Mouse (Mus musculus) left cerebral cortex, postnatal 25 days (tissue): ENCODE data around the gene Vsnl1. TPM values are rescaled to one million over a fixed set of nuclear protein-coding genes. Genes with fewer than 3 reads are reported as not detected.

Source experiments
- DNase-seq, 2 experiments: peaks; one replicate each; pipeline ENCODE4 v3.0.0; 2022; ENCODE audit warnings: low spot score in 2 of 2, mixed read lengths in 1 of 2
- intact Hi-C: fragments of 180-260 bp; cut with DNase I; formaldehyde crosslinking; loops from one replicate; pipeline ENCODE4 v1.15.1; 2025
- total RNA-seq, 2 experiments: library from RNA; stranded (reverse); gene quantifications; 2 replicates each; pipeline ENCODE4 v1.2.3; 2021

Gene Vsnl1
- total RNA-seq, result 100 to 1,000 TPM; 587 to 660 TPM

- intact Hi-C loops, result loop anchor here (2.0 to 5.0 kb wide), 5 partner anchors 20 to 711 kb away; partner anchors contain the start of genes Gen1, Rad51ap2 and Smc6
- peak; percentile 90 to 98 for DNase-seq
These were observed at the start of gene Vsnl1 for GRCm38 (mm10) chr12:11436497-11437265. TSS of gene Vsnl1 (minus strand) at chr12:11436613.

- DNase-seq, result peak in 1 of 2 experiments; percentile 63
- intact Hi-C loops, result loop anchor here (1.0 to 5.0 kb wide), 5 partner anchors 20 to 691 kb away; partner anchors contain the start of gene Vsnl1
These were observed 20.2 kb upstream of the Vsnl1 start for GRCm38 (mm10) chr12:11456632-11457031.

GRCm38 (mm10) chr12:11456213-11456612 is 19.8 kb upstream of the Vsnl1 start:
- intact Hi-C loops, result loop anchor here (1.0 to 5.0 kb wide), 5 partner anchors 19 to 691 kb away; partner anchors contain the start of gene Vsnl1
- no peak for DNase-seq

GRCm38 (mm10) chr12:11455549-11456194 is 19.3 kb upstream of the Vsnl1 start, which contains the start of gene Rad51ap2:
TSS of gene Rad51ap2 (plus strand) at chr12:11456079.
- peak; percentile 72 to 88 for DNase-seq
- intact Hi-C loops, result loop anchor here (1.0 to 5.0 kb wide), 5 partner anchors 19 to 692 kb away; partner anchors contain the start of gene Vsnl1

- no peak for DNase-seq
- intact Hi-C loops, result no loop called here
These were observed 17.7 kb upstream of the Vsnl1 start for GRCm38 (mm10) chr12:11454146-11454545.

GRCm38 (mm10) chr12:11437907-11438447 is 1.6 kb upstream of the Vsnl1 start:
- intact Hi-C loops, result loop anchor here (2.0 to 5.0 kb wide), 5 partner anchors 19 to 709 kb away; partner anchors contain the start of genes Gen1, Rad51ap2 and Smc6

GRCm38 (mm10) chr12:11437266-11437906 is 973 bp upstream of the Vsnl1 start:
- peak; percentile 88 to 90 for DNase-seq
- intact Hi-C loops, result loop anchor here (2.0 to 5.0 kb wide), 5 partner anchors 19 to 710 kb away; partner anchors contain the start of genes Gen1, Rad51ap2 and Smc6

More at GRCm38 (mm10) chr12:11437907-11438447, 1.6 kb upstream of the Vsnl1 start:
- DNase-seq, result peak in 1 of 2 experiments; percentile 22

- intact Hi-C loops, result loop anchor here (2.0 to 5.0 kb wide), 5 partner anchors 21 to 711 kb away; partner anchors contain the start of genes Gen1, Rad51ap2 and Smc6
- peak in 1 of 2 experiments; percentile 42 for DNase-seq
These were observed 426 bp downstream of the Vsnl1 start for GRCm38 (mm10) chr12:11436023-11436350.

- intact Hi-C loops, result loop anchor here (2.0 to 5.0 kb wide), 5 partner anchors 21 to 712 kb away; partner anchors contain the start of genes Gen1, Rad51ap2 and Smc6
These were observed 979 bp downstream of the Vsnl1 start for GRCm38 (mm10) chr12:11435246-11436022.

GRCm38 (mm10) chr12:11434446-11434845 is 2.0 kb downstream of the Vsnl1 start:
- intact Hi-C loops, result no loop called here
- DNase-seq, result no peak

More at GRCm38 (mm10) chr12:11435246-11436022, 979 bp downstream of the Vsnl1 start:
- DNase-seq, result peak; percentile 30 to 43

- intact Hi-C loops, result no loop called here
- peak; percentile 21 to 52 for DNase-seq
These were observed 2.7 kb downstream of the Vsnl1 start for GRCm38 (mm10) chr12:11433716-11434115.

- peak in 1 of 2 experiments; percentile 71 for DNase-seq
- intact Hi-C loops, result no loop called here
These were observed 3.3 kb downstream of the Vsnl1 start for GRCm38 (mm10) chr12:11433126-11433525.

- intact Hi-C loops, result no loop called here
- peak in 1 of 2 experiments; percentile 72 for DNase-seq
These were observed 9.0 kb downstream of the Vsnl1 start for GRCm38 (mm10) chr12:11427396-11427795.

GRCm38 (mm10) chr12:11418112-11418511 is 18.3 kb downstream of the Vsnl1 start:
- intact Hi-C loops, result no loop called here
- DNase-seq, result no peak

GRCm38 (mm10) chr12:11407679-11408078 is 28.7 kb downstream of the Vsnl1 start:
- intact Hi-C loops, result no loop called here
- DNase-seq, result peak in 1 of 2 experiments; percentile 62

- no peak for DNase-seq
These were observed 37.6 kb downstream of the Vsnl1 start for GRCm38 (mm10) chr12:11398791-11399190.

GRCm38 (mm10) chr12:11397029-11397428 is 39.4 kb downstream of the Vsnl1 start:
- intact Hi-C loops, result no loop called here
- no peak for DNase-seq

More at GRCm38 (mm10) chr12:11398791-11399190, 37.6 kb downstream of the Vsnl1 start:
- intact Hi-C loops, result no loop called here

GRCm38 (mm10) chr12:11395470-11395869 is 40.9 kb downstream of the Vsnl1 start:
- DNase-seq, result no peak
- intact Hi-C loops, result no loop called here
